Mouse (Mus musculus): ENCODE measurements around the gene Vdac1. TPM values are rescaled to one million over a fixed set of nuclear protein-coding genes. Genes with fewer than 3 reads are reported as not detected.

The Vdac1 gene
- polyA plus RNA-seq, 1 experiment: 47.0 TPM

GRCm38 (mm10) chr11:52337651-52338295 lies 22.9 kb upstream of the Vdac1 start:
- Histone ChIP-seq H3K36me3 (ENCODE audit: control insufficient read depth, insufficient read depth, low read length) (no peaks in the 10 kb centered on the region), H3K27ac (ENCODE audit: insufficient read depth, low read depth, low read length) (no peak overlapping the region), H3K4me1 (ENCODE audit: control insufficient read depth, insufficient read depth, insufficient read length, low read length) (peaks cover 6% of the 10 kb centered on the region), H3K27me3 (ENCODE audit: control insufficient read depth, insufficient read depth, low read length) (no peaks in the 10 kb centered on the region), H3K4me3 (ENCODE audit: low read depth, low read length) (no peak overlapping the region)
- 67% methylated on average over 10 of the region's 10 CpGs for WGBS
- no peak for TF ChIP-seq CTCF (IDR thresholded peaks at IDR 0.05; ENCODE audit: extremely low read depth, insufficient read length, insufficient replicate concordance, low read depth, low read length)
- TF ChIP-seq POLR2A (IDR thresholded peaks at IDR 0.05; ENCODE audit: low read depth, low read length): no peak

GRCm38 (mm10) chr11:52338351-52338750 lies 22.3 kb upstream of the Vdac1 start:
- TF ChIP-seq POLR2A (IDR thresholded peaks at IDR 0.05; ENCODE audit: low read depth, low read length): no peak
- Histone ChIP-seq H3K27me3 (ENCODE audit: control insufficient read depth, insufficient read depth, low read length) (no peaks in the 10 kb centered on the region), H3K4me3 (ENCODE audit: low read depth, low read length) (no peak overlapping the region), H3K4me1 (ENCODE audit: control insufficient read depth, insufficient read depth, insufficient read length, low read length) (peaks cover 4% of the 10 kb centered on the region), H3K36me3 (ENCODE audit: control insufficient read depth, insufficient read depth, low read length) (no peaks in the 10 kb centered on the region), H3K27ac (ENCODE audit: insufficient read depth, low read depth, low read length) (no peak overlapping the region)
- WGBS: 78% methylated on average over 3 of the region's 3 CpGs

- WGBS: 94% methylated on average over 4 of the region's 4 CpGs
- H3K4me1 ChIP-seq (ENCODE audit: control insufficient read depth, insufficient read depth, insufficient read length, low read length): peaks cover 4% of the 10 kb centered on the region
Observed at GRCm38 (mm10) chr11:52339098-52339497, 21.6 kb upstream of the Vdac1 start.

GRCm38 (mm10) chr11:52339512-52339911 lies 21.1 kb upstream of the Vdac1 start:
- TF ChIP-seq CTCF (IDR thresholded peaks at IDR 0.05; ENCODE audit: extremely low read depth, insufficient read length, insufficient replicate concordance, low read depth, low read length) (no peak), POLR2A (IDR thresholded peaks at IDR 0.05; ENCODE audit: low read depth, low read length) (no peak)
- 81% methylated on average over 12 of the region's 12 CpGs for WGBS
- H3K27me3 ChIP-seq (ENCODE audit: control insufficient read depth, insufficient read depth, low read length): no peaks in the 10 kb centered on the region
- H3K4me1 ChIP-seq (ENCODE audit: control insufficient read depth, insufficient read depth, insufficient read length, low read length): peaks cover 4% of the 10 kb centered on the region
- no peak overlapping the region for H3K27ac ChIP-seq (ENCODE audit: insufficient read depth, low read depth, low read length)
- H3K4me3 ChIP-seq (ENCODE audit: low read depth, low read length): no peak overlapping the region
- H3K36me3 ChIP-seq (ENCODE audit: control insufficient read depth, insufficient read depth, low read length): no peaks in the 10 kb centered on the region

More at GRCm38 (mm10) chr11:52339098-52339497, 21.6 kb upstream of the Vdac1 start:
- no peaks in the 10 kb centered on the region for H3K27me3 ChIP-seq (ENCODE audit: control insufficient read depth, insufficient read depth, low read length)
- no peak overlapping the region for H3K4me3 ChIP-seq (ENCODE audit: low read depth, low read length)
- H3K36me3 ChIP-seq (ENCODE audit: control insufficient read depth, insufficient read depth, low read length): no peaks in the 10 kb centered on the region
- TF ChIP-seq POLR2A (IDR thresholded peaks at IDR 0.05; ENCODE audit: low read depth, low read length) (no peak), CTCF (IDR thresholded peaks at IDR 0.05; ENCODE audit: extremely low read depth, insufficient read length, insufficient replicate concordance, low read depth, low read length) (no peak)
- H3K27ac ChIP-seq (ENCODE audit: insufficient read depth, low read depth, low read length): no peak overlapping the region

GRCm38 (mm10) chr11:52340123-52340864 lies 20.4 kb upstream of the Vdac1 start:
- Histone ChIP-seq H3K27me3 (ENCODE audit: control insufficient read depth, insufficient read depth, low read length) (no peaks in the 10 kb centered on the region), H3K36me3 (ENCODE audit: control insufficient read depth, insufficient read depth, low read length) (no peaks in the 10 kb centered on the region), H3K4me3 (ENCODE audit: low read depth, low read length) (no peak overlapping the region), H3K4me1 (ENCODE audit: control insufficient read depth, insufficient read depth, insufficient read length, low read length) (peaks cover 4% of the 10 kb centered on the region), H3K27ac (ENCODE audit: insufficient read depth, low read depth, low read length) (no peak overlapping the region)
- no peak for TF ChIP-seq POLR2A (IDR thresholded peaks at IDR 0.05; ENCODE audit: low read depth, low read length)
- 89% methylated on average over 12 of the region's 12 CpGs for WGBS

GRCm38 (mm10) chr11:52341001-52341400 lies 19.7 kb upstream of the Vdac1 start:
- 58% methylated on average over 9 of the region's 9 CpGs for WGBS
- Histone ChIP-seq H3K36me3 (ENCODE audit: control insufficient read depth, insufficient read depth, low read length) (no peaks in the 10 kb centered on the region), H3K4me1 (ENCODE audit: control insufficient read depth, insufficient read depth, insufficient read length, low read length) (peaks cover 2% of the 10 kb centered on the region), H3K27ac (ENCODE audit: insufficient read depth, low read depth, low read length) (no peak overlapping the region), H3K4me3 (ENCODE audit: low read depth, low read length) (no peak overlapping the region), H3K27me3 (ENCODE audit: control insufficient read depth, insufficient read depth, low read length) (no peaks in the 10 kb centered on the region)
- TF ChIP-seq CTCF (IDR thresholded peaks at IDR 0.05; ENCODE audit: extremely low read depth, insufficient read length, insufficient replicate concordance, low read depth, low read length): no peak
- no peak for TF ChIP-seq POLR2A (IDR thresholded peaks at IDR 0.05; ENCODE audit: low read depth, low read length)

GRCm38 (mm10) chr11:52341476-52341875 lies 19.2 kb upstream of the Vdac1 start:
- H3K4me1 ChIP-seq (ENCODE audit: control insufficient read depth, insufficient read depth, insufficient read length, low read length): no peaks in the 10 kb centered on the region; the same call in 1 of the 2 replicates
- no peak overlapping the region for H3K4me3 ChIP-seq (ENCODE audit: low read depth, low read length)
- H3K27me3 ChIP-seq (ENCODE audit: control insufficient read depth, insufficient read depth, low read length): no peaks in the 10 kb centered on the region
- H3K36me3 ChIP-seq (ENCODE audit: control insufficient read depth, insufficient read depth, low read length): no peaks in the 10 kb centered on the region
- 75% methylated on average over 5 of the region's 5 CpGs for WGBS
- no peak overlapping the region; the same call in 1 of the 2 replicates for H3K27ac ChIP-seq (ENCODE audit: insufficient read depth, low read depth, low read length)
- no peak for TF ChIP-seq CTCF (IDR thresholded peaks at IDR 0.05; ENCODE audit: extremely low read depth, insufficient read length, insufficient replicate concordance, low read depth, low read length)
- no peak for TF ChIP-seq POLR2A (IDR thresholded peaks at IDR 0.05; ENCODE audit: low read depth, low read length)
